Mouse (Mus musculus) lung, embryonic 14.5 days (tissue): ENCODE measurements at regions not wholly inside any gene's neighbourhood (a gene's known extent, or its start where the extent isn't known, plus 50 kb on each side); places are given as distances from the start of the nearest gene placed in this dataset.

Experiments used
- ATAC-seq: fragments of 200-750 bp; cut with Nextera tagmentation; 2 replicates; pipeline ENCODE4 v1.8.0; 2017; ENCODE audit warnings: mild to moderate bottlenecking, moderate TSS enrichment, moderate library complexity; ENCODE audit not compliant: insufficient read depth
- DNase-seq: peaks from one replicate; pipeline ENCODE4 v3.0.0-alpha.2; 2015
- H3K27ac ChIP-seq: fragments of 300-500 bp; sonication (generic); 2 replicates; pipeline ENCODE4 v1.5.1; 2014; ENCODE audit warnings: low read depth, mild to moderate bottlenecking, moderate library complexity
- H3K27me3 ChIP-seq: fragments of 300-500 bp; sonication (generic); 2 replicates; pipeline ENCODE4 v1.6.1; 2014; ENCODE audit warnings: low read length, control low read depth; ENCODE audit not compliant: insufficient read depth
- H3K36me3 ChIP-seq: fragments of 300-500 bp; sonication (generic); 2 replicates; pipeline ENCODE4 v1.6.1; 2014; ENCODE audit warnings: control low read depth; ENCODE audit not compliant: insufficient read depth
- H3K4me1 ChIP-seq: fragments of 300-500 bp; sonication (generic); 2 replicates; pipeline ENCODE4 v1.6.1; 2014; ENCODE audit warnings: antibody characterized with exemption, control low read depth; ENCODE audit not compliant: insufficient read depth
- H3K4me2 ChIP-seq: fragments of 300-500 bp; sonication (generic); 2 replicates; pipeline ENCODE4 v1.6.1; 2014; ENCODE audit warnings: mild to moderate bottlenecking
- H3K4me3 ChIP-seq: fragments of 300-500 bp; sonication (generic); 2 replicates; pipeline ENCODE4 v1.5.1; 2014; ENCODE audit warnings: low read depth, low read length
- H3K9ac ChIP-seq: fragments of 300-500 bp; sonication (generic); 2 replicates; pipeline ENCODE4 v1.6.1; 2014
- H3K9me3 ChIP-seq: fragments of 300-500 bp; sonication (generic); 2 replicates; pipeline ENCODE4 v1.6.1; 2016; ENCODE audit warnings: low read depth, low read length, control low read depth
- CTCF ChIP-seq: IDR thresholded peaks from 2 replicates; pipeline ENCODE4 v1.5.1; 2016; ENCODE audit warnings: antibody characterized with exemption, low read depth
- WGBS: fragments of 180-500 bp; shearing (Covaris S2); extraction: QIAGEN DNeasy Blood & Tissue Kit; methylation state at CpG from one replicate; pipeline ENCODE4 v1.1.7; 2014; 5-methylcytosine and 5-hydroxymethylcytosine counted together

DNA sequence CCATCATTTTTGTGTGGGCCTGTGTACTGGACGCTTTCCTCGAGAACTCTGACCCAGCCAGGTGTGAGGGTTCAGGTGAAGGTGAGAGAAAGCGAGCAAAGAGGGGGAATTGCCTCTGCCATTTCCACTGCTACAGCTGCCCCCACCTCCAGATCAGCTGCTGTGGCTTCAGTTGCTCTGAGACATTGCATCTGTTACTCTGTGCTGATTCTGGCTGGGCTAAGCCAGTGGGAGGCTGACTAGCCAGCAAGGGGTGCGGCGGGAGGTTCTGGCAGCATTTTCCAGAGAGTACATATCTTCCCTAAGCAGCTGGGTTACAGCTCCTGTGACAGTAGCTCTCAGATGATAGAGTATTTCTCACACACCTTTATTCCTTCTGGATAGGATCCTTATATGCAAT lies 712.7 kb upstream of the Cdh18 start:
- no peaks in the 10 kb centered on the region for H3K4me1 ChIP-seq
- H3K4me2 ChIP-seq = no peak overlapping the region
- no peaks in the 10 kb centered on the region for H3K27me3 ChIP-seq
- no peak for ATAC-seq
- TF ChIP-seq CTCF = no peak
- DNase-seq = no peak
- H3K27ac ChIP-seq = no peak overlapping the region
- WGBS = 67% methylated on average over 5 of the region's 5 CpGs
- H3K36me3 ChIP-seq = no peaks in the 10 kb centered on the region
- H3K9me3 ChIP-seq = no peaks in the 10 kb centered on the region
- no peak overlapping the region for H3K4me3 ChIP-seq
- H3K9ac ChIP-seq = no peak overlapping the region

DNA sequence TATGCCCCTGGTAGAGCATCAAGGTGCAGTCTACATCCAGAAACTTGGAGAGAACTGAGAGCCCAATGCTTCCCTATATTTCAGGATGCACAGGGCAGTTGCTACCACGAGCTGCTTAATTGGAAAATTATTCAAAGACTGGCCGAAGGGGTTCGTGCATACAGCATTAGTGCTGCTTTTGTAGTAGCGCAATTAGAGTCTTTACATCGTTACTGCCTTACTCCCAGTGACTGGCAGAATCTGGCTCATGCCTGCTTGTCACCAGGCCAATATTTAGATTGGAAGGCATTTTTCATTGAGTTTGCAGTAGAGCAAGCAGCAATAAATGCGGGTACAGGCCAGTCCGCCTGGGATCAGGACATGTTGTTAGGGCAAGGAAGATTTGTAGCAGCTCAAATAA lies 690.3 kb upstream of the Cdh18 start:
- DNase-seq (no peak), ATAC-seq (no peak)
- Histone ChIP-seq H3K4me1 (no peaks in the 10 kb centered on the region), H3K9me3 (peaks cover 3% of the 10 kb centered on the region; the same call in 1 of the 2 replicates), H3K27me3 (no peaks in the 10 kb centered on the region), H3K36me3 (no peaks in the 10 kb centered on the region), H3K4me2 (no peak overlapping the region), H3K27ac (no peak overlapping the region), H3K4me3 (no peak overlapping the region), H3K9ac (no peak overlapping the region)
- WGBS = 86% methylated on average over 7 of the region's 7 CpGs
- TF ChIP-seq CTCF = no peak

DNA sequence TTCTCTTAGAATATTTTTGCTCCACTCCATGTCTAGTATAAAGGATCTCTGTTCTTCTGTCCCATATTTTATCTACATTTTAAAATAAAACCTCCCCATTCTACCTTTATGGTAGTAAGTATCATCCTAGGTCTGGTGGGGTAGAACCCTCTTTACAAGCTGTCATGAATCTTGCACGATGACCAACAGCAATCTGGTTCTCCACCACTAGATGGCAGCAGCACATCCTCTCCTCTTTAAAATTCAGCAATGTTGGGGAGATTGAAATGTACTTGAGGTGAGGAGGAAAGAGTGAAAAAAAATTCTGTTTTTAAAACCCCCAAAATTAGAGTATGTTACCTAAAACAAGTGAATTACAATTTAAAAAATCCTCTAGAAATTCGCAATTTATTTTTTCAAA lies 663.6 kb upstream of the Cdh18 start:
- H3K4me2 ChIP-seq = no peak overlapping the region
- no peak overlapping the region for H3K4me3 ChIP-seq
- 28% methylated on average over 2 of the region's 2 CpGs for WGBS
- DNase-seq (peak; percentile 79), ATAC-seq (no peak)
- H3K9ac ChIP-seq = no peak overlapping the region
- H3K36me3 ChIP-seq = no peaks in the 10 kb centered on the region
- peak; percentile 78 for TF ChIP-seq CTCF
- no peaks in the 10 kb centered on the region for H3K4me1 ChIP-seq
- H3K27me3 ChIP-seq = no peaks in the 10 kb centered on the region
- H3K27ac ChIP-seq = no peak overlapping the region
- no peaks in the 10 kb centered on the region for H3K9me3 ChIP-seq
